Mouse (Mus musculus) forebrain, embryonic 15.5 days (tissue): ENCODE measurements around the gene Fsip1. TPM values are rescaled to one million over a fixed set of nuclear protein-coding genes. Genes with fewer than 3 reads are reported as not detected.

ENCODE experiments used
- ATAC-seq: fragments of 200-750 bp; cut with Nextera tagmentation; replicated peaks from 2 replicates; pipeline ENCODE4 v1.8.0; 2017; ENCODE audit warnings: mild to moderate bottlenecking, moderate TSS enrichment, moderate library complexity
- H3K27ac ChIP-seq: fragments of 300-500 bp; sonication (generic); replicated peaks from 2 replicates; pipeline ENCODE4 v1.5.1; 2015; ENCODE audit warnings: mild to moderate bottlenecking, inconsistent platforms
- H3K27me3 ChIP-seq: fragments of 300-500 bp; sonication (generic); 2 replicates; pipeline ENCODE4 v1.6.1; 2015; ENCODE audit warnings: inconsistent platforms
- H3K36me3 ChIP-seq: fragments of 300-500 bp; sonication (generic); 2 replicates; pipeline ENCODE4 v1.6.1; 2015; ENCODE audit warnings: mild to moderate bottlenecking, inconsistent platforms
- H3K4me1 ChIP-seq: fragments of 300-500 bp; sonication (generic); 2 replicates; pipeline ENCODE4 v1.6.1; 2015; ENCODE audit warnings: inconsistent platforms
- H3K4me2 ChIP-seq: fragments of 300-500 bp; sonication (generic); replicated peaks from 2 replicates; pipeline ENCODE4 v1.6.1; 2015; ENCODE audit warnings: mild to moderate bottlenecking, inconsistent platforms
- H3K4me3 ChIP-seq: fragments of 300-500 bp; sonication (generic); 2 replicates; pipeline ENCODE4 v1.5.1; 2015; ENCODE audit warnings: mild to moderate bottlenecking, inconsistent platforms
- H3K9ac ChIP-seq: fragments of 300-500 bp; sonication (generic); replicated peaks from 2 replicates; pipeline ENCODE4 v1.6.1; 2015; ENCODE audit warnings: mild to moderate bottlenecking, inconsistent platforms
- H3K9me3 ChIP-seq: fragments of 300-500 bp; sonication (generic); 2 replicates; pipeline ENCODE4 v1.6.1; 2016; ENCODE audit warnings: inconsistent platforms
- WGBS: fragments of 180-500 bp; shearing (Covaris S2); methylation state at CpG from one replicate; pipeline ENCODE4 v1.1.7; 2015; ENCODE audit warnings: mixed read lengths; 5-methylcytosine and 5-hydroxymethylcytosine counted together
- polyA plus RNA-seq: library from polyadenylated mRNA; unstranded; fragments of >200 nt; fragmentation: Nextera tagmentation; extraction: Ambion mirVana; gene quantifications from 2 replicates; pipeline ENCODE4 v1.2.1, GENCODE M21; 2015

The Fsip1 gene
- polyA plus RNA-seq, 1 experiment from 2014 or later = 3.3 TPM

DNA sequence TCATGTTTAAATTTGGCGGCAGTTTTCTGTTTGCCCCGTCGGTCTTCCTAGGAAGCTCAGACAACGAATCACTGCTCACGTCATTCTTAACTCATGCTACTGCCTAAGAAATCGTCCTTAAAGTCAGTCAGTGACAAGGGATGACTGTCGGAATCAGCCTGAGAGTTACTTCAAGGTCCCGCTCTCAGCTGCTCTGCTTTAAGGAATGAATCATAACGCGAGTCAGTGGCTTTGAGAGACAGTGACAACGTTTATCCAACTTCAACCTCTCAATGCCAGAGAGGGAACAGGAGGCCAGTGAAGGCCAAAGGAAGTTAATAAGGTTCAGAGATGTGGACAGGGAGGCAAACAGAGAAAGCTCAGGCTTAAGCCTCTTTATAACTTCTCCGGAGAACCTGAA lies 7.8 kb downstream of the Fsip1 start:
- ATAC-seq = no peak
- Histone ChIP-seq H3K27me3 (no peaks in the 10 kb centered on the region), H3K27ac (no peak overlapping the region), H3K4me3 (no peak overlapping the region), H3K36me3 (no peaks in the 10 kb centered on the region), H3K9me3 (no peaks in the 10 kb centered on the region), H3K4me1 (peaks cover 3% of the 10 kb centered on the region; the same call in 1 of the 2 replicates), H3K4me2 (no peak overlapping the region), H3K9ac (no peak overlapping the region)
- WGBS = 76% methylated on average over 12 of the region's 12 CpGs

GRCm38 (mm10) chr2:118248016-118248415 lies 8.8 kb downstream of the Fsip1 start:
- H3K4me1 ChIP-seq = peaks cover 3% of the 10 kb centered on the region; the same call in 1 of the 2 replicates
- H3K27ac ChIP-seq = no peak overlapping the region
- no peak overlapping the region for H3K4me3 ChIP-seq
- H3K27me3 ChIP-seq = no peaks in the 10 kb centered on the region
- 72% methylated on average over 2 of the region's 2 CpGs for WGBS
- no peak for ATAC-seq
- H3K9me3 ChIP-seq = no peaks in the 10 kb centered on the region
- H3K36me3 ChIP-seq = no peaks in the 10 kb centered on the region
- no peak overlapping the region for H3K4me2 ChIP-seq
- H3K9ac ChIP-seq = no peak overlapping the region

DNA sequence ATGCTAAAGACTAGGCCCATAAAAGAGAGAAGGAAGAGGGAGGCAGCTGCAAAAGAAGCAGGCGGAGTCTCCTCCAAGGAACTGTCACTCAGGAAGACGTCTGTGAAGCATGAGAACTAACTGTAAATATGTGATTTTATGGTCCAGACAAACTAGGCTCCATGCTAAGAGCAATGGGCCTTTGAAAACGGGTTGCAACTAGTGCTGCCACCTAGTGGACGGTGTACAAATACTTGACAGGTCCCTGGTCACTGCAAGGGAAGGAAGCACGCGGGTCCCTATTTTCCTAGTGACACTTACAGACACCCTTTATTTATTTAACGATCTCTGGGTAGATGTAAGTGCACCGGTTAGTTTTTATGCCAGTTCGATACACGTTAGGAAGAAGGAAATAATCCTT lies 10.9 kb downstream of the Fsip1 start:
- peak; percentile 80 for ATAC-seq
- Histone ChIP-seq H3K36me3 (no peaks in the 10 kb centered on the region), H3K4me1 (peaks cover 3% of the 10 kb centered on the region; the same call in 1 of the 2 replicates), H3K4me2 (no peak overlapping the region), H3K9me3 (no peaks in the 10 kb centered on the region), H3K27me3 (no peaks in the 10 kb centered on the region), H3K27ac (no peak overlapping the region), H3K9ac (no peak overlapping the region), H3K4me3 (no peak overlapping the region)
- 9% methylated on average over 10 of the region's 10 CpGs for WGBS

- Histone ChIP-seq H3K36me3 (no peaks in the 10 kb centered on the region), H3K9ac (no peak overlapping the region), H3K9me3 (no peaks in the 10 kb centered on the region), H3K27me3 (no peaks in the 10 kb centered on the region), H3K4me2 (no peak overlapping the region), H3K4me3 (no peak overlapping the region), H3K4me1 (peaks cover 8% of the 10 kb centered on the region), H3K27ac (no peak overlapping the region)
- 80% methylated on average over 7 of the region's 7 CpGs for WGBS
- ATAC-seq = no peak
Observed at GRCm38 (mm10) chr2:118236196-118236595, 20.6 kb downstream of the Fsip1 start.

- no peak overlapping the region for H3K27ac ChIP-seq
- no peaks in the 10 kb centered on the region for H3K27me3 ChIP-seq
- H3K9me3 ChIP-seq = no peaks in the 10 kb centered on the region
- H3K36me3 ChIP-seq = no peaks in the 10 kb centered on the region
- H3K9ac ChIP-seq = no peak overlapping the region
- H3K4me1 ChIP-seq = peaks cover 8% of the 10 kb centered on the region
- ATAC-seq = 0 out of 2 replicates have a peak, but pooled peaks have one; percentile 35
- no peak overlapping the region for H3K4me2 ChIP-seq
- H3K4me3 ChIP-seq = no peak overlapping the region
- 59% methylated on average over 3 of the region's 3 CpGs for WGBS
Observed at GRCm38 (mm10) chr2:118235614-118236013, 21.2 kb downstream of the Fsip1 start.

DNA sequence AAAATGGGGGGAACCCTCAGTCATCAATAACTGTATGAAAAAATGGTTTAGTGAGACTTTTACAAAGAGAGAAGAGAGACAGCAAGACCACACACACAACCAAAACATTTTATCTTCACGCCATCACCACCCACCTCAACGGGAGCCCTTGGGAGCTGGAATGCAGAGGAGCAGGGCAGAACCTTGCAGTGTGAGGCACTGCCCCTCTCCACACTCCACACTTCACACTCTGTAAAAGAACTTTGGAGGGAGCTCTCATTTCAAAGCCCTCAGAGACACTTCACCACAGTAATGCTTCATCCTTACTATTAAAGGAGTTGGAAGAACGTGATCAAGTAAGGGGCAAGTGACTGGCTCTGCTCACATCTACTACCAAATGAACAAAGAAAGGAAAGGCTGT lies 26.2 kb downstream of the Fsip1 start:
- Histone ChIP-seq H3K9ac (no peak overlapping the region), H3K4me2 (no peak overlapping the region), H3K27ac (no peak overlapping the region), H3K4me3 (no peak overlapping the region), H3K4me1 (peaks cover under 1% of the 10 kb centered on the region; the same call in 1 of the 2 replicates), H3K9me3 (no peaks in the 10 kb centered on the region), H3K27me3 (no peaks in the 10 kb centered on the region), H3K36me3 (no peaks in the 10 kb centered on the region)
- WGBS = 90% methylated on average over 3 of the region's 3 CpGs
- ATAC-seq = no peak

DNA sequence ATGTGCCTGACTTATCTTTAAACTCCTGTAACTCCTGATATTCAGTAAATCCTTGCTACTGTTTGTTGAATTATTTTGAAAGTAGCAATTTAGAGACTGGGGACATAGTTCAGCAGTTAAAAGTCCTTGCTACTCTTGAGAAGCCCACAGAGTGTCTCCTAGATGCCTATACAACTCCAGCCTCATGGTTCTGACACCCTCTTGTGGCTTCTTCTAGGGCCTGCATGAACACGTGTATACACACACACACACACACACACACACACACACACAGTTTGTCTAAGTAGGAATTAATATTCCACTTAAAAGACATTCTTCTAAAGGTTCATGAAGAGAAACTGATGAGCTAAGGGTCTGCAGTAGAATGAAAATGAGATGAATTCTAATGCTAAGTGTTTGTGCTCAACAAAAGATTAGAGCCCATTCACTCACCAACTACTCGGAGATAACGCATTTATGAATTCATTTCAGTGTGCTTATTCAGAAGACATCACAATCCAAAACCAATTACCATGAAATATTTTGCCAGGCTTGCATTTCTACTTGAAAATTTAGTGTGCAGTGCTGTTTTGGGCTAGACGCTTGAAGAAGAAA lies 28.2 kb downstream of the Fsip1 start:
- Histone ChIP-seq H3K9me3 (no peaks in the 10 kb centered on the region), H3K27me3 (no peaks in the 10 kb centered on the region), H3K4me3 (no peak overlapping the region), H3K4me1 (peaks cover 11% of the 10 kb centered on the region), H3K36me3 (no peaks in the 10 kb centered on the region), H3K9ac (no peak overlapping the region), H3K27ac (no peak overlapping the region), H3K4me2 (no peak overlapping the region)
- WGBS = 62% methylated on average over 4 of the region's 4 CpGs
- ATAC-seq = peak; percentile 71

- Histone ChIP-seq H3K4me1 (peaks cover 11% of the 10 kb centered on the region), H3K9me3 (no peaks in the 10 kb centered on the region), H3K27me3 (no peaks in the 10 kb centered on the region), H3K27ac (no peak overlapping the region), H3K4me3 (no peak overlapping the region), H3K9ac (no peak overlapping the region), H3K4me2 (no peak overlapping the region), H3K36me3 (no peaks in the 10 kb centered on the region)
- ATAC-seq = no peak
- 76% methylated on average over 10 of the region's 10 CpGs for WGBS
Observed at GRCm38 (mm10) chr2:118225316-118226041, 31.3 kb downstream of the Fsip1 start.

GRCm38 (mm10) chr2:118217993-118218595 lies 38.7 kb downstream of the Fsip1 start:
- Histone ChIP-seq H3K9me3 (no peaks in the 10 kb centered on the region), H3K36me3 (no peaks in the 10 kb centered on the region), H3K4me1 (no peaks in the 10 kb centered on the region), H3K27ac (no peak overlapping the region), H3K27me3 (no peaks in the 10 kb centered on the region), H3K4me2 (no peak overlapping the region), H3K4me3 (no peak overlapping the region), H3K9ac (no peak overlapping the region)
- no peak for ATAC-seq
- 16% methylated on average over 4 of the region's 4 CpGs for WGBS

DNA sequence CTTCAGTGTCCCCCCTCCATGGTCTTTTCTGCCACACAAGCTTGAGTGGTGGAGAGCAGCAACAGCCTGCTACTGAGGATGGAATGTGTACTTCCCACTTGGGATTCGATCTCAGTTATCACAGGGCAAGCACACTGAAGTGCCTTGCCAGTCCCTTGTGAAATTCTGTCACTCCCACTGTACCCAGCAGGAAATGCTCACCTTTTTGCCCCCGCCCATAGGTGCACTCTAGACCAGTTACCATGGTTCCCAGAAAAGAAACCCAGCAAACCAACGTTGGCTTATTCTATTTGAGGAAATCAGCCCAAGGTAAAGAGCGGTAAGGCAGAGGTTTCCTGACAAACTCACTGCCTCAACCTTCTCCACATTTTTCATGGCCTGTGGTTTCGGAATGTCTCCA lies 47.1 kb downstream of the Fsip1 start:
- H3K4me1 ChIP-seq = peaks cover 16% of the 10 kb centered on the region
- H3K9me3 ChIP-seq = no peaks in the 10 kb centered on the region
- 83% methylated on average over 5 of the region's 5 CpGs for WGBS
- no peak overlapping the region for H3K4me2 ChIP-seq
- no peaks in the 10 kb centered on the region for H3K27me3 ChIP-seq
- no peak overlapping the region for H3K4me3 ChIP-seq
- no peak overlapping the region for H3K9ac ChIP-seq
- ATAC-seq = no peak
- H3K27ac ChIP-seq = no peak overlapping the region
- no peaks in the 10 kb centered on the region for H3K36me3 ChIP-seq

DNA sequence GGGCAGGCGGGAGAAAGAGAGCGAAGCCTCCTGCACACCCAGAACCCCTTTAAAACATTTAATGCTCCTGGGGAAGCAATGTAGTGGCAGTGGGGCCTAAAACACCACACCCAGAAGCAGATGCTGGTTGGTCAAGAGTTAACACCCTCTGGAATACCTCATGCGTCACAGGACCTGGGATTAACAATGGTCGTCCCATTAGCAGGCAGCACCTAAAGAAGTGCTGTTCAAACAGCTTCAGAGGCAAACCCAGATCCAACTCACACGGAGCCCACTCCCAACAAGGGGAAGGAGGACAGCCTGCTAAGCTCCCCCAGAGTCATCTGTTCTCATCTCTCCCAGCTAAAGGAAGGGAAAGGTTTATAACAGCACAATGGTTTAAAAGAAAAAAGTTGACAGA lies 48.1 kb downstream of the Fsip1 start:
- Histone ChIP-seq H3K27ac (no peak overlapping the region), H3K9me3 (no peaks in the 10 kb centered on the region), H3K4me3 (no peak overlapping the region), H3K36me3 (no peaks in the 10 kb centered on the region), H3K27me3 (no peaks in the 10 kb centered on the region), H3K4me2 (no peak overlapping the region), H3K9ac (no peak overlapping the region), H3K4me1 (peaks cover 27% of the 10 kb centered on the region)
- no peak for ATAC-seq
- WGBS = 31% methylated on average over 5 of the region's 5 CpGs

DNA sequence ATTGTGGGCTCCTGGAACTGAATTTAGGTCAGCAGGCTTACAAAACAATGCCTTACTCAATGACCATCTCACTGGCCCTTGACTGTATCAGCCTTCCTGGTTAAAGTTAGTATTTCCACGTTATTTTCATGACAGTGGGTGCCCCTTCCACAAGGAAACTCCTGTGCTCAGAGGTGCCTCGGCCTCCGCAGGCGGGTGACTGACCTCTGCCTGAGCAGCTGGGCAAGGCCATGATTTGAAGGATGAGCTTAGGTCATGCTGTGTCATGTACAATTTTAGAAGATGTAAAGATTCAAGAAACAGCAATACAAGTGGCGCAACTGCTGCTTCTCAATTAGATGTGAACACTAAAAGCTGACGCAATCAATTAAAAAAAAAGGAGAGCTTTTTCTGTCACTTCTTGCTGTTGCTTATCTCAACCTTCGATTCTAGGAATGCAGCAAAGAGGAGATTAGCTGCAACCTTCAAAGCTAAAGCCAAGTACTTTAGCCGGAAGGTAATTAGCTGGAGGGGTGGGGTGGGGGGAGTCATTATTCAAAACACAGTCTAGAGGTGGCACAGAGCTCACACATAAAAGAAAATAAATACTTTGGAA lies 50.7 kb downstream of the Fsip1 start:
- Histone ChIP-seq H3K4me1 (peaks cover 48% of the 10 kb centered on the region), H3K4me2 (no peak overlapping the region), H3K9ac (no peak overlapping the region), H3K27me3 (no peaks in the 10 kb centered on the region), H3K27ac (no peak overlapping the region), H3K9me3 (no peaks in the 10 kb centered on the region), H3K36me3 (no peaks in the 10 kb centered on the region), H3K4me3 (no peak overlapping the region)
- 19% methylated on average over 8 of the region's 8 CpGs for WGBS
- no peak for ATAC-seq
